Mouse (Mus musculus): ENCODE measurements around the gene Stradb.
"Not testable (repeated sequence)": the region's sequence is repeated elsewhere in the genome, so short reads cannot be mapped to it uniquely, and the experiment has no call there.

The Stradb gene

DNA sequence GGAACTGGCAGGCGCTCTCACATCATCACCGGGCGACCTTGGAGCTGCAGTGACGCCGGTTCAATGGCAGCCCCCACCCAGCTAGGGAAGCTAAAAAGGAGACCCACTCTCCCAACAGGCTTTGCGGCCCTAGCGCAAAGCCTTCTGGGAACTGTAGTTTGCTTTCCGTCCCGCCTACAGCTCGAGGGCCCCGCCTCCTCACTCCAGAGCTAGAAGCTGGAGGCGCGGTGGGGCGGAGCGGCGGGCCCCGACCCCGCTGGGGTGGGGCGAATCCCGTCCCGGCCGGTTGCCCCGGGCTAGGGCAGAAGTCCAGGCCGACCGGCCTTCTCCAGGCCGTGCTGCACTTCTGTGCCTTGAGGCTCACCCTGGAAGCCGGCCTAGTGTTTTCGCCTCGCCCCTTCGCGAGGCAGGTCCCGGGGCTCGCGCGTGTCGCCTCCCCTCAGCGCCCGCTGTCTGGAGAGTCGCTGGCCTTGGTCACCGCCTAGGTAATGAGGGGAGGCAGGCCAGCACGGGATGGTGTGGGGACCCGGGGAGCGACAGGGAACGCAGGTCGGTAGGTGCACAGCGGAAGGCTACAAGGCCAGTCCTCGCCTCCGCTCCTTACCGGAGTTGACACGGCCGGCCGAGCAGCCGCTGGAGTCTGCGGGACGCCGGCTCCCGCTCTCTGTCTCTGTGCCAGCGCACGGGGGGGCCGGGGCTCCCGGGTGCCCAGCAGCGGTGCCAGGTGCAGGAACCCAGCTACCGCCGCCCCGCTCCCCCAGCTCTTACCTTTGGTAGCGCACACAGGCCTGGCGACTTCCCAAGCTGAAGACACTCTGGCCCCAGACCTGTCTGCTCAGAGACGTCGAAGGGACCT lies at the start of gene Stradb, which contains the start of gene Trak2:
Stradb (plus strand) TSS at position 157 of the 856 bp plus-strand sequence.
Trak2 (minus strand) TSS at position 65 of the 856 bp plus-strand sequence.
- peak; percentile 95 for DNase-seq (ENCODE audit: low read depth)

DNA sequence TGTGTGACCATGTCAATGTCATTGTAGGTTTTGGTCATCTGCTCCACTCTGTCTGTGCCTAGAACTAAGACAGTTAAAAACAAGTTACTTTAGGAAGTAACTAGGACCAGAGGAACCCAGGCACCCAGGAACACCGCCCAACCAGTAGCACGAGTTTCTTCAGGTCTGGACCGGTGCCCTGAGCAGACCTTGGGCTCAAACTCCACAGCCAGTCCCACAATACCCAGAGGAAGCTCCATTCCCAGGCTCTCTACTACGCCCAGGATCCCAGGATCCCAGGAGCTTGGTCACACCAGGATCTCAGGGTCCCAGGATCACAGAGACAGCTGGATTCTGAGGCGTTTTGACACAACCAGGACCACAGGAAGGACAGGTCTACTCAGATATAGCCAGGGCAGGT lies 46.7 kb upstream of the Stradb start:
- no peak for DNase-seq (ENCODE audit: low read depth)

DNA sequence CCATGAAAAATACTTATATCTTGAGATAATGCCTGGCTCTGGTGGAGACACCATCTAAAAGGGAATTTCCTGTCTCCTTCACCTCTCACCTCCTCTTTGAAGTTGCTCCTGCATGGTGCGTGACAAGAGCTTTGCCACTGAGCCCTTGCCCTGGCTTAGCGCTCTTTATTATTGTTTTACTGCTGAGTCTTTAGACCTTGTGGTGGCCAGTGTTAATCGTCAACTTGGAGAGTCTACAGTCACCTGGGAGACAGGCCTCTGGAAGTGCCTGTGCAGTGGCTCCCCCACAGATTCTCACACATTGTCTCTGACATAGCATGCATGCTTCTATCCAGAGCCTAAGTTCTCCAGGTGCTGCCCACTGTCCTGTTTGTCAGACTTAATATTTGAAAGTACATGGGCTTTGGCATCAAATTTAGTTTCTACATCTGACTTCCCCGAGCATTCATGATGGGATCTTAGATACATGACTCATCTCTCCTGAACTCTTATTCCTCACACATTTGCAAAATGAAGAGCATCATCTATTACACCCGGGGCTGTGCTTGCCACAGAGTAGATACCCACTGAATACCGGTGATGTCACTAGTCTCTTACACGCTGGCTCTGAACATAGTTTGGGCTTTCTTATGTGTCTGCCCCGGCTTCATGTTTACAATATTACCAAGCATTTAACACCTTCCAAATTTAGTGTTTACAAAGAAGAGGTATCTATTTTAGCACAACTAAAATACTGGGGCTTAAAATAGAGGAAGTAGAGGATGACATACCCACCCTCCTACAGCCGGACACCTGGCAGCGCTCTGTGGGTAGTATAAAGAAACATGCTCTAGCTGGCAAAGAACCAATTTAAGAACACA lies 36.3 kb upstream of the Stradb start:
- DNase-seq (ENCODE audit: low read depth), result no peak

DNA sequence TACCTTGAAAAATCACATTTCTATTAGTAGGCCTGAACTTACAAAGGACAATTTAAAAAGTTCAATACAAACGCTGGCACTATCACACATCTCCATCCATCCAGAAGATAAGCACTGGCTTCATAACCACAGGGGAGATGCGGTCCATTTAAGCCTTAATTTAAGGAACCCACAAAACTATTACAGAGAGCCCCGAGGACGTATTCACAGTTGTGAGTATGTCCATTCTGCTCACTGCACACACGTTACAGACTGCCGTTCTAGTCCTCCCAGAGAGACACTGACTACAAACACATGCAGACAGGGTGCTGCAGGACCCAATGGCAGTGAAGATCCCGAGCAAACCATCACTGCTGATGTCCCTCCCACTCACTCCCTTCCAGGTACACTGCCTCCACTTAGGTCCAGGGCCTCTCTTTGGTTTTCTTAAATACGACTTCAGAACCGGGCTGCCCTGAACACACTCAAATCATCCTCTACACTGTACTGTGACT lies 35.7 kb upstream of the Stradb start:
- no peak for DNase-seq (ENCODE audit: low read depth)

DNA sequence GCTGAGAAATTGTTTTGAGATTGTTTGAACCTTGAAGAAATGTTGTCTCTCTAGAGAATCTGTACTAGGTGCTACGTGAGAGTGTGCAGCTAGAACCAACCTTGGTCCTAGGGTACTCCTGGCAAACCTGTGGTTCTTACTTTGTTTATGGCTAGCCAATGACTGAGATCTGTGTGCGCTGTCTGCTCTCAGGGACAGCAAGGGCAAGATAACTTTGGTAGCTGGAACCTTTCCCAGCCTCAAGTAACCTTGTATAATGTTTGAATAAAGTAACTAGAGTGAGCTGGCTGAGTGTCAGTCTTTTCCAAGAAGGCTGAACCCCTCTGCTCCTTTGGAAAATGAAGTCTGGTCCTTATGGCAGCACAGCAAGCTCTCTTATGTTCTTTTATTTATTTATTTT lies 27.8 kb upstream of the Stradb start:
- DNase-seq (ENCODE audit: low read depth), result no peak

DNA sequence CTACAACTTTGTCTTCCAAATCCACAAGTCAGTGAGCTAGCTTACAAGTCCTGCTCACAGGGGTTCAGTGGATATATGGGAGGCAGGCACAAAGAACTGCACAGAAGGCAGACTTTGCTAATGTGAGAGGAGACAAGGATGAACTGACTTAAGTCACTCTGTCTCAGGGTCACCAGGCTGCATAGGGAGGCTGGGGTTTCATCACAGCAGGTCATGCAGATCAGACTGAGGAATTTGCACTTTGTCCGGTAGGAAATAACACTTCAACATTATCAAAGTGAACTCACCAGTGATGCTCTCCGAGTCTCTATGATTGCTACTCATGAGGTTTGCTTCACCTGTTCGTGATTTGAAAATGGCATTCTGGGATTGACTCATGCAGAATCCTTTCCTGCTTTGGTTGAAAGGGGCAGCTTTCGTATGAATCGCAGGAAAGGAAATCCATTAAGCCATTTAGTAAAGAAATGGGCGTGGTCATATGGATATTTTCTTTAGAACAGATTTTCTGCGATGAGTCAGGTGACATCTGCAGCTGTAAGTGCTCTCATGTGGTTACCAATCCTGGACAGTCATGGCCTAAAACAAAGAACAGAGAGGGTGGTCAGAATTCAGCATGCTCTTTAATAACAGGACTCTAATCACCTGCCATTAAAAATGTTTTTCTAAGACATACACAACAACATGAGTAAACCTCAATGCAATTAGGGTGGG lies 27.2 kb upstream of the Stradb start:
- DNase-seq (ENCODE audit: low read depth), result no peak

DNA sequence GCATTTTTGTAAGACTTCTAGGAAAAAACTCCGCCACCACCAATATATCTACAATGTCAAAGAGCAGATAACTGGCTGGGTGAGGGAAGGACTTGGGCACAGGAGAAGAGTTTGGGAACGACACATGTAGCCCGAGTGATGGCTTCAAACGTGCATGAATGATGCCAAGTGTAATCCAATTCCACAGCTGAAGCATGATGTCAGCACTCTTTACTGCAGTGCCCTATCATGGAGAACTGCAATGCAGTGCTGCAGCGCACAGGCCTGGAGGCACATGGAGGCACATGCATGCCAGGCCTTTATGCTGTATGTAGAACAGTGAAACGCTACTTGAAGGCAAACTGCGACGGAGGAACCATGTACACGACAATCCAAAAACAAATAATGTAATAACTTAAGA lies 26.6 kb upstream of the Stradb start:
- no peak for DNase-seq (ENCODE audit: low read depth)

DNA sequence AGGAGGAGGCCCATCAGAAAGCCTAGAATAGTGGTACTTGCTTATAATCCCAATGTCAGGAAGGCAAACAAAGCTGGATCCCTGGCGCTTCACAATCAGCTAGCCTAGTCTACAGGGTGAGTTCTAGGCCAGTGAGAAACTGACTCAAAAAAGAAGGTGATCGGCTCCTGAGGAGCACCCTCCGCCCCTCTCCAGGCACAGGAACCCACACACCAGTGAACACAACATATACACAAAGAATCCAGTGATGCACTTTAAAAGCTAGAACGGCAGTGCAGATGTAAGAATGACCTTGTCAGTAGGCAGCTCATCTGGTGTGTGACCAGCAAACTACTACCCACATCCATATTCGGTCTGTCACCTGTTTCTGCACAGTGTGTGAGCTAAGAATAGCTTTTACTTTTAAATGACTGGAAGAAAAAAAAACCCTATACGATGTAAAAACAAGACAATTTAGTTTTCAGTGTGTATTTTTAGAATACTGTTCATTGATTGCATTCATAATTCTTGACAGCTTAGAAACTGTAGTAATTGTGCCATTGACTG lies 23.7 kb upstream of the Stradb start:
- no peak for DNase-seq (ENCODE audit: low read depth)

DNA sequence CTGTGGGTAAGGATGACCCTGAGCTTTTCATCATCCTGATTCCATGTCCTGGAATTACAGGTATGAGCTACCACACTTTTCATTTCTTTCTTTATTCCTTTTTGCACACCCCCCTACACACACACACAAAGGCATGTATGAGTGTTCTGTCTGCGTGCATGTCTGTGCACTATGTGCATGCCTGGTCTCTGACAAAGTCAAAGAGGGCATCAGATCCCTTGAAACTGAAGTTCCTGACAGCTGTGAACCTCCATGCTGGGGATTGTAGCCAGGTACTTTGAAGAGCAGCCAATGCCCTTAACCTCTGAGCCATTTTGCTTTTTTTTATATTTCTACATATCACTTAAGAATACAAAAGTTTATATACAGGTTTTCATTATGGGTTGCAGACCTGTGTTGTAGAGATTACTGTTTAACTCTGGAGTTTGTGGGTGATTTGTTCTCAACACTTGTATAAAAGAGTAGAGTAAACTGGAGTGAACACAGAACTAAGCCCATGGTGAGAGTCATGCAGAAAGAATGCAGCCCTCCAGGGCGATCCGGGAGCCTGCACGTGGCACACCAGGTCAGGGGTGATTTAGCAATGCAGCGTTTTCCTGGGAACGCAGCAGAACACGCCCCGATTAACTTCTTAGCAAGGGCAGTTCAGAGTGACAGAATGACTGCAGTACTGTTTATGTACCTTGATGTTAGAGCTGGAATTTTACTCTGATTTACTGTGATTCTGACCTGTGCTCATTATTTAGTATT lies 22.2 kb upstream of the Stradb start:
- no peak for DNase-seq (ENCODE audit: low read depth)

DNA sequence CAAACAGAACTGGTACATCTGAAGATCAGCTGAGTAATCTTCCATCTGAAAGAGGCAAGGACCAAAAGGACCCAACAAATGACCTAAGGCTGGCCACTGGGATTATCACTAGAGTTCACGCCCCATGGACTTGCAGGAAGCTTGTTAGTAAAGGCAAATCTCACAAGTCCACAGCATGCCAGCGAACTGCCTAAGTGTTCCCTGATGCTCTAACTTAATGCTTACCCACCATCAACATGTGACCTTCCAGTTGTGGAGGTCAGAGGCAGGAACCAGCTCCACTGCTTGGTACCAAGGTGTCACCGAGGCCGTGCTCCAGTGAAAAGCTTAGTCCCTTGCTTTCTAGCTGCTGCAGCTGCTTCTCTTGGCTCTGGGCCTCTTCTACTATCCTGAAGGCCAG lies 21.5 kb upstream of the Stradb start:
- no peak for DNase-seq (ENCODE audit: low read depth)

DNA sequence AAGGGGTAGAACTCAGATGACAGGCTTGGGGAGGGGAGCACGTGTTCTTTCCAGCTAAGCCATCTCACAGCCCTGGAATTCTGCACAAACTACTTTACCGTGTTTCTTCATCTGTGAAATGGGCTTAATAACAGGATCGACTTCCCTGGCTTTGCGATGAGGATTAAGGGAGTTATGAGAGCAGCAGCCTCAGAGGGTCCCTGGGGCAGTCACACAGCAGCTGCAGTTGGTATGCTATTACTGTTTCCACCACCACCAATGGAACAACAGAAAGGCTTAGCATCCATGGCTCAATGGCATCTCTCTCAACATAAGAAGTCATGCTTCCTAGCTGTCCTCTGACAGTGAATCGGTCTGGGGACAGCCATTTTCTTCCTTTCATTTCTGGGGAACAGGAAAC lies 20.8 kb upstream of the Stradb start:
- DNase-seq (ENCODE audit: low read depth), result no peak

DNA sequence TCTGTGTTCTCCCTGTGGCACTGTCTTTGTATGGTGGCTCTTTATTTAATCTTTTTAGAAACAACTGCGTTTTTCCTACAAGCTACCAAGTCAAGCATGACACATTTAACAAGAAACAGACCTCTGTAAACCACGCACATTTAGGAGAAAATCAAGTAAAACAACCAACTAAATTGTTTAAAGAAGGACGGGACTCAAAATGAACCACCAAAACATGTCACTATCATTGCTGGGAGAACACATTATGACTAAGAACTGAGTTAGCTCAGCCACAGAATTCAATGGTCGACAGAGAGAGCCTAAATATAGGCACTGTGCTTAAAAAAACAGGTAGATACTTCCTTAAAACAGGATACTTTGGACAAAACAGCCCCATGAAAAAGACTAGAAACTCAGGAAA lies 20.3 kb upstream of the Stradb start:
- DNase-seq (ENCODE audit: low read depth), result no peak

DNA sequence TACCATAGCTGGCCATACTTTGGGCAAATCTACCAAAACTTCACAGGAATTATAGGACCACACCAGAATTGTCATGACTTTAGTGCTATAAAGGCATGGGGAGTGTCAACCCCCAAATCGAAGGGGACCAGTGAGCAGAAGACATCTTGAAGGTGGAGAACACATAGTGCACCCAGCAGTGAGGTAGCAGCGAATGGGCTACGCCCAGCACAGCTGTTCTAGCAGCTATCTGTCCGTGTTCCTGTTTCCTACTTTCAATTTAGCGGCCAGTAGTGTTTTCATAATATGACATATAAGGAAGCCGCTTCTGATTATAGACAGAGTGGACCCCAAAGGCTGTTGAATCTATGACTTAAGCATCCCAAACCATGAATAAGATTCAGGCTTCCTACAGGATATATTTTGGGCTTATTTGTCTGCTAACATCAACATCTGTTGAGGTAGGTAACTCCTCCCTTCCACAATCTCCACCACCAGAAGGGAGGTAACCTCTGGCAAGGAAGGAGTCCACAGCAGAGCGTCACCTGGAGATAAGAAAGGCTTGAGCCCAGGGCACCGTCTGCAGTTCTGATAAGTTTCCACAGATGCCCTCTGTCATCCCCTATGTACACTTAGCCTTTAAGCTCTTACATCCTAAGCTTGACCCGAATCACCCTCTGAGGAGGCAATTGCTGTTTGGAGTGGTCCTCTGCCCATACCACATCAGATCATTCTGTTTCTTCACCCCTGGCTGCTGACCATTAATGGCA lies 19.5 kb upstream of the Stradb start:
- peak; percentile 46 for DNase-seq (ENCODE audit: low read depth)

DNA sequence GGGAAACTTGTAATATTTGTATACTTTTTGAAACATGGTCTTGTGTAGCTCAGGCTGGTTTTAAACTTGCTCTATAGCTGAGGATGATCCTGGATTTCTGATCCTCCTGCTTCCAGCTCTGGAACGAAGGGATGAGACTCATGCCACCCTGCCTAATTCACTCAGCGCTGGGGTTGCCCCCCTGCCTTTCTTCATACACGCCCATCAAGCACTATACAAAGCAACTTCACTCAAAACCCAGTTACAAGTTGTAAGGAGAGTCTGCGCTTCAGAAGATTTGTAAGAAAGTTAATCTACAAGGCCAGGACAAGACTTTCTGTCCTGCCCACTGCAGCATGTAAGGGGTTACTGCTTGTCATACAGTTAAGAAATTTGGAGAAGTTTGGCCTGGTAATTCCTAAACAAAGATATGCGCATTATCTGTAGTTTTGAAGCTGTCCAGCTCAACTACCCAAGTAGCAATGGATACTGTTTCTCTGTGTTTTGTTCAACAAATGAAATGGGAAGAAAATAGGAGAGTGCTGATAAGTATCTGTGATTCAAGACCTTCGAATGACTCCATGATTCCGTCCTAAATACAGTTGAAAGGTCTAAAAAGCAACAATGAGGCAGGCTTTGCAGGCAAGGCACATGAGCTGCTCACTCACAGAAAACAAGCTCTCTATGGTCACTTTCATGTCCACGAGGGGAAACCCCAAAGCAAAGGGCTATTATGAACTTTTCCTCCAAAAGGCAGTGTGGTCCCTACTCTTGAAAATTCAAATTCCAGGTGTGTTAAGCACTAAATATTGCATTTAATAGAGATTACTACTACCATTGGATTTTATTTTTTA lies 18.5 kb upstream of the Stradb start:
- DNase-seq (ENCODE audit: low read depth), result no peak

DNA sequence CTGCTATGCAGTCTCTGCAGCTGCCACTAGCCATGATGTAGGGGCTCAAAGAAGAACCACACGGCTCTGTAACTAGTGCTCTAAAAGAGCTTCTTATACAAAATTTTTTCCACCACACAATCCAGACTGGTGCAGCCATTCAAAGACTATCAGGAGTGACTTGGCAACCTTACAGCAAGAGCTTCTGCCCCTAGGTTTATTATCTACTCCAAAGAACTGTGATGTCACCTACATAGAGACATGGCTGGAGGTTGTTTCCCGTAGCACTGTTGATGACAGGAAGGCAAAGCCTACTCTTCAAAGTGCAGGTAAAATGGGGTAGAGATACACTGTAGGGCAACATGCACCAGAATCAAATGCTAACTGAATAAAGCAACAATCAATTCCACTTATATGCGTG lies 17.6 kb upstream of the Stradb start:
- DNase-seq (ENCODE audit: low read depth), result no peak

DNA sequence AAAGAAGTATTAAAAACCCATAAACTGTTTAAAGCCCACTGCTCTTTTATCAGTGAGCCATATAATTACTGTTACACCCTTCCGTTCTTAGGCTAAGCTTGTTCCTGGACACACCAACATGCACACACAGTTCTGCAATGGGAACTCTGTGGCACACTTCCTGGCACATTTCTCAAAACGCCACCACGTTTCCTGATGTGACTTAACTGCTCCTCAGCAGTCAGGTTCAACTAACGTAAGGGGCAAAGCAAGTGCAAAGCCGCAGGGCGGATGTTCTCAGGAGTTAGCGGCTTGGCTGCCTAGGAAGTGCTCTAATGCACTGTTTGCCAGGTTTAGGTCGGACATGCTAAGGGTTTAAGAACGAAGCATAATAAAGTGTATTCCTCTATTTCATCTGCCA lies 17.1 kb upstream of the Stradb start:
- DNase-seq (ENCODE audit: low read depth), result peak; percentile 53

DNA sequence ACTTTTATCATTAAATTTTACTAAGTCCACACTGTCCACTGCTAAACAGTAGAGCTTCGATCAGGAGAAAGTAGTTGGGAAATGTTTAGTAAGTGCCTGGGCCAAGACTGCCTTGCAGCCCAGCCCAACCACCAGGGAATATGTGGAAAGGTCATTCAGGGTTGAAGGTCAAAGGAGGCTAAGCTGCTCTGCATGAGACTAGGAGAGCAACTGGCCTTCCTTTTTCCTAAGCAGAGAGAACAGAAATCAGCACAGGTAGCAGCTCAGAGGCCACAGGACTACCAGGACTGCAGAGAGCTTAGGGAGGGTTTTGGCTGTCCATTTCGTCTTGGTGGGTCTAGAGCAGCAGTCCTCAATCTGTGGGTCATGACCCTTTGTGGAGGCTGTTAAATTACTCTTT lies 15.4 kb upstream of the Stradb start:
- no peak for DNase-seq (ENCODE audit: low read depth)

DNA sequence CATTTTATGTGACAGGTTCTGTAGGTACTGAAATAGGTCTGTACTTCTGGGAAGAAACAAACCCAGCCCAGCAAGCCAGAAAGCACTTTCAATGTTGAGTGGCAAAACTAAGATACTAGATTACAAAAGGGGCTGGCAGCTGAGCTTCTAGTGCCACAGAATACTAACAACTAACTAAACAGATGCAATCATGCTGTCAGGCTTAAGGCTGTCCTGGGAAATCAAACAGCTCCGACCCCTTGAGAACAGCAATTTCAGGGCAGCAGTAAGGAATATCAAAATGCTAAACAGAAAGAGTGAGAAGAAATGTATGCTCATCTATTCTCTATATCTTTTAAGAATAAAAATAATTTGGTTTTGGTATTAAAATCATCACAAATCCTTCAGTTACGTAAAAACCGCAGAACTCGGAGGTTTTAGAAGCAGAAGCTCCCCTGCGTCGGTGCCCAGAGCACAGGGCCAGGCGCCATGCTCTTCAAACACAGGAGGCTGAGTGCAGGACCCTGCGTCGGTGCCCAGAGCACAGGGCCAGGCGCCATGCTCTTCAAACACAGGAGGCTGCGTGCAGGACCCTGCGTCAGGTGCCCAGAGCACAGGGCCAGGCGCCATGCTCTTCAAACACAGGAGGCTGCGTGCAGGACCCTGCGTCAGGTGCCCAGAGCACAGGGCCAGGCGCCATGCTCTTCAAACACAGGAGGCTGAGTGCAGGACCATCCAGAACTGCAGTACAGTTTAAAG lies 14.4 kb upstream of the Stradb start:
- not testable (repeated sequence) for DNase-seq (ENCODE audit: low read depth)

DNA sequence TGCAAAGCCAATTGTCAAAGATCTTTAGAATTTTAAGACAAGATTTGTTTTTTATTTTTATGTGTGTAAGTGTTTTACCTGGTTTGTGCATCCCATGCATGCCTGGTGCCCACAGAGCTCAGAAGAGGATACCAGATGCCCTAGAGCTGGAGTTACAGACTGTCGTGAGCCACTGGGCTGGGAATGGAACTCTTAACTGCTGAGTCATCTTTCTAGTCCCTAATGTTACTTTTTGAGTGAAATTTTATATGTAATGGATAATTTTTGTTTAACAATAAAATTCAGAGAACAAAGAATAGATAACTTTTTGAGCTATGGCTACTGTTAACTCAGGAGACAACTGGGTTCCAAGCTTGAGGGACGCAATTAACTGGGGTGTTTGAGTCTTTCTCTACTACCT lies 13.6 kb upstream of the Stradb start:
- DNase-seq (ENCODE audit: low read depth), result no peak
